Mouse (Mus musculus) naive thymus-derived CD4-positive, alpha-beta T cell, adult 2 months (primary cell): ENCODE measurements around the gene Akr1c18.

Experiments used
- DNase-seq: peaks from one replicate; pipeline ENCODE4 v3.0.0-alpha.2; 2011; ENCODE audit warnings: low read depth

The Akr1c18 gene

GRCm38 (mm10) chr13:4102721-4103120 is 47.7 kb downstream of the Akr1c18 start:
- no peak for DNase-seq

GRCm38 (mm10) chr13:4101691-4102090 is 48.8 kb downstream of the Akr1c18 start:
- no peak for DNase-seq
